Mouse (Mus musculus): ENCODE data around the gene Cfap74.

GRCm38 (mm10) chr4:155481381-155482124 is 72.6 kb downstream of the Cfap74 start:
- no peak for TF ChIP-seq POLR2A (IDR thresholded peaks at IDR 0.05; ENCODE audit: control insufficient read depth, extremely low read depth, insufficient read depth, low read length, poor library complexity)
- peak; percentile 92 for TF ChIP-seq CTCF (IDR thresholded peaks at IDR 0.05; ENCODE audit: borderline replicate concordance, control insufficient read depth, extremely low read depth, insufficient read depth, low read length, poor library complexity)

All from thymus, adult 2 months (tissue).